In genomic region chr17:66671715-66672230, GRCm38 (mm10) we compare ENCODE assay signal across 16 mouse cellular contexts.
"Had no signal": no experiment of that assay in that cellular context is flagged by ENCODE, and none has a peak within 500 bp of the region (broad histone marks: within the 10 kb centered on the region; RNA-seq: fewer than 3 reads in every experiment).

No protein-coding gene starts in this region.

- H3K27ac ChIP-seq: kidney, embryonic 15.5 days; left cerebral cortex, adult 2 months; limb, embryonic 12.5 days; limb, embryonic 15.5 days; liver, embryonic 12.5 days; liver, embryonic 15.5 days had no signal

- H3K4me2 ChIP-seq: kidney, embryonic 15.5 days; limb, embryonic 12.5 days; limb, embryonic 15.5 days; liver, embryonic 12.5 days; liver, embryonic 15.5 days had no signal

- H3K9ac ChIP-seq: kidney, embryonic 15.5 days; limb, embryonic 12.5 days; limb, embryonic 15.5 days; liver, embryonic 12.5 days; liver, embryonic 15.5 days had no signal

- H3K27me3 ChIP-seq: kidney, embryonic 15.5 days; limb, embryonic 12.5 days; limb, embryonic 15.5 days; liver, embryonic 12.5 days; liver, embryonic 15.5 days had no signal

- DNase-seq: kidney, adult 11 months; kidney, adult 8-10 months; kidney, postnatal 10 days; kidney, postnatal 36 days; layer of hippocampus, postnatal 36 days; left cerebral cortex, postnatal 4 days; lung, adult 2 months; lung, postnatal 14 days; lung, postnatal 4 days; thymus, postnatal 25 days had no signal

- H3K9me3 ChIP-seq: kidney, embryonic 15.5 days; limb, embryonic 12.5 days; limb, embryonic 15.5 days; liver, embryonic 12.5 days; liver, embryonic 15.5 days had no signal

- H3K4me1 ChIP-seq: kidney, embryonic 15.5 days; limb, embryonic 15.5 days; liver, embryonic 12.5 days; liver, embryonic 15.5 days had no signal

- H3K4me3 ChIP-seq: kidney, embryonic 15.5 days; left cerebral cortex, adult 2 months; limb, embryonic 12.5 days; limb, embryonic 15.5 days; liver, embryonic 12.5 days; liver, embryonic 15.5 days had no signal

- H3K36me3 ChIP-seq: kidney, embryonic 15.5 days; limb, embryonic 12.5 days; limb, embryonic 15.5 days; liver, embryonic 12.5 days; liver, embryonic 15.5 days had no signal

- ATAC-seq: liver, embryonic 12.5 days had no signal
